Mouse (Mus musculus) kidney, adult 8-10 months (tissue): ENCODE measurements around the gene Asrgl1.
"Not testable (repeated sequence)": the region's sequence is repeated elsewhere in the genome, so short reads cannot be mapped to it uniquely, and the experiment has no call there.

Experiments used
- DNase-seq, 2 experiments: peaks; one replicate each; pipeline ENCODE4 v3.0.0; 2022

Asrgl1 gene

DNA sequence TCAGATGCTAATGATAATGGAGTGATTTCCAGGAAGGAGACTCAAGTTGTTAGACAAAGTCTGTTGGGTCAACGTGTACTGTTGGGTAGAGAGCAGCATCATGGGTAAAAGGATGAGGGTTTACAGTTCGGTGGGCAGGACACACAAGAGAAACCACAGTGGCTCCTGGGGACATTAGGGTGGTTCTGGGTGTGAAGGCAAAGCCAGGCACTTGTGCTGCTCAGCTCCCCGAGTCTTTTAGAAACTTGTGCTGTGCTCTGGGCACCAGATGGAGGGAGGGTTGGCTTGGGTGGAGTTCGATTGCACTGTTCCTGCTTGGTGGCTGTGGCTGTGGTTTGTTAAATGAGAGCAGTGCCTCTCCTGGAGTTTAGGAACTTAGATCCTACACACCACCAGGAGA lies 31.4 kb downstream of the Asrgl1 start:
- DNase-seq = no peak

- no peak for DNase-seq
Observed at GRCm38 (mm10) chr19:9101062-9101457, 34.4 kb downstream of the Asrgl1 start.

DNA sequence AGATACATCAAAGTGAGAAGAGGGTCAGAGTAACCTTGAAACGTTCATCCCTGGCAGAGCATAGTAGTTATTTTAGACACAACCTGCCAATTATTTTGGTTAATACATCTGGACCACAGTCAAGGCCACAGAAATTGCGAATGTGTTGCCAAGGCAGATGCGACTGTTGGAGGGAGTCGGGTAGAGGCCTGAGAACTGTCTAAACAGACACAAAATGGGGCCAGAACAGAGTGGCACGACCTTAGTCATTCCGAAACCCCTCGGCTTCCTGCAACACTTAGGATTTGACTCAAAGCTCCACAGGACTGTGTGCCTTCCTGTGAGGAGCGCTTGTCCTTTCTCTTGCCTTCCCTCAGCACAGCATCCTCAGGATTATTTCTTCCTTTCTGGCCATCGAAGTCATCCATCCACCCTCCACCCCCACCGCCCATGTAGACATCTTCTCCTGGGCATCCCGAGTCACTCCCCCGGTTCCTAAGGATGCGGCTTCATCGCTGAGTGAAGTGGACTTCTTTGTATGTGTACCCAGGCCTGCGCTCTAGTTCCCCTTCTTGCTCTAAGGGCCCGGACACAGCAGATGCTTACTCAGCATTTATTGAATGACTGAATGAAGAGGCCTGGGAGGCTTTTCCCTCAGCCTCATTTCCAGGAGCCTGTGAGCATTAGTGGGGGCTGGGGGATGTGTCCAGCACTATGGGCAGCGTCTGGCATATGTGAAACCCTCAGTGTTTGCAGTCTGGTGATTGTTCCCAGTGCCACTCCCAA lies 35.0 kb downstream of the Asrgl1 start:
- DNase-seq = no peak

- DNase-seq = no peak
Observed at GRCm38 (mm10) chr19:9099751-9100150, 35.7 kb downstream of the Asrgl1 start.

DNA sequence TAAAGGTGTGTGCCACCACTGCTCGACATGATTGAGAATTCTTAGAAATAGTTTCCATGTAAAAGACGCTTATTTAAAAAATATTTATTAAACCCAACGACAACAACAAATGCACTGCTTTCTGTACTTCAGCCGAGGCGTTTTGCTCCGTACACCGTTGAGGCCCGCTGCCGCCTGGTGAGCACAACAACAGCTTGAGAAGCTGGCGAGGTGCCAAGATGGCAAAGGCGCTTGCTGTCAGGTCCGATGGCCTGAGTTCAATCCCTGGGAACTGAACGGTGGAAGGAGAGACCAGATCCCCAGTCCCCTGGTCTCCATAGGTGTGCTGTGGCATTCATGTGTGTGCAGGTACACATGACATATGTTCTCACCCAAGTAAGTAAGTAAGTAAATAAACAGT lies 38.0 kb downstream of the Asrgl1 start:
- DNase-seq = no peak

DNA sequence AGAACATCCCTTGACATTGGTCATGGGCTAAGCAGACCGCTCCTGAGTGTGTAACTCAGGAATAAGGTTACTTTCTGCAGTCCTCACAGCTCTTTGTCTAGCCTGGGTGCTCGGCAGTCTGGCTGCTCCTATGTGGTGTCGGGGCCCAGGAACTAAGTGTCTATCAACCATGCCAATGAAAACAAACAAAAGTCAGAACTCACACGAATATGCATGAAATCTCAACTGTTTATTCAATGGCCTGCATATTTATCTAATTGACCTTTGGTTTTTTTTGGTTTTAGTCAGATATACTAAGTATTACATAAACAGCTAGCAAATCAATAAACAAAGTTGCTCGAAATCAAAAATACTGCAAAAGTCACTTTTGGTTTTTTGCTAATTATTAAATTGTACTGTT lies 40.3 kb downstream of the Asrgl1 start:
- no peak for DNase-seq

- no peak for DNase-seq
Observed at GRCm38 (mm10) chr19:9090709-9091108, 44.7 kb downstream of the Asrgl1 start.

- DNase-seq = no peak
Observed at GRCm38 (mm10) chr19:9090191-9090590, 45.2 kb downstream of the Asrgl1 start.

DNA sequence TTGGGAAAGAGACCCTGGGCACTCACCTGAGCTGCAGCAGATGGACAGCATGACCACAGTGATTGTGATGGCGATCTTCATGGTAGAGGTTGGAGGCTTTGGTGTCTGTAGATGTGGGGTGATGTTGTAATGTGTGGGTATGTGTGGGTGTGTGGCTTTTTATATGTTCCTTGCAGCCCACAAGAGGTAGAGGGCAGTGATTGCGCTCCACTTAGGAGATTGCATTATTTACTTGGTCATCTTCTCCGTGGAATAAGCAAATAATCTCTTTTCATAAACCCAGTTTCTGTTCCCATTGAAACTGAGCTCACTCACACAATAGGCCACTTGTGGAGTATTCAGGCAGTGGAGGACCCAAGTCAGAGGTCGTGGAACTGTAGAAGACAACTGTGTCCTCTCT lies 47.6 kb downstream of the Asrgl1 start, which contains the start of gene Scgb1a1:
Gene Scgb1a1 (minus strand): TSS at position 138 of the 400 bp plus-strand sequence.
- no peak for DNase-seq

DNA sequence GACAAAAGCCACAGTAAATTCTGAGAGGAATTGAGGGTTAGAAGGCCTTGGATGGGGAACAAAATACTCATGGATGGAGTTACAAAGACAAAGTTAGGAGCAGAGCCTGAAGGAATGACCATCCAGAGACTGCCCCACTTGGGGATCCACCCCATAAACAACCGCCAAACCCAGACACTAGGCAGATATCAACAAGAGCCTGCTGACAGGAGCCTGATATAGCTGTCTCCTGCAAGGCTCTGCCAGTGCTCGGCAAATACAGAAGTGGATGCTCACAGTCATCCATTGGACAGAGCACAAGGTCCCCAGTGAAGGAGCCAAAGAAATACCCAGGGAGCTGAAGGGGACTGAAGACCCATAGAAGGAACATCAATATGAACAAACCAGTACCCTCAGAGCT lies 51.5 kb downstream of the Asrgl1 start:
- not testable (repeated sequence) for DNase-seq

GRCm38 (mm10) chr19:9083010-9083355 lies 52.5 kb downstream of the Asrgl1 start:
- DNase-seq = no peak

- DNase-seq = peak; percentile 78 to 86
Observed at GRCm38 (mm10) chr19:9082191-9083009, 53.0 kb downstream of the Asrgl1 start.

DNA sequence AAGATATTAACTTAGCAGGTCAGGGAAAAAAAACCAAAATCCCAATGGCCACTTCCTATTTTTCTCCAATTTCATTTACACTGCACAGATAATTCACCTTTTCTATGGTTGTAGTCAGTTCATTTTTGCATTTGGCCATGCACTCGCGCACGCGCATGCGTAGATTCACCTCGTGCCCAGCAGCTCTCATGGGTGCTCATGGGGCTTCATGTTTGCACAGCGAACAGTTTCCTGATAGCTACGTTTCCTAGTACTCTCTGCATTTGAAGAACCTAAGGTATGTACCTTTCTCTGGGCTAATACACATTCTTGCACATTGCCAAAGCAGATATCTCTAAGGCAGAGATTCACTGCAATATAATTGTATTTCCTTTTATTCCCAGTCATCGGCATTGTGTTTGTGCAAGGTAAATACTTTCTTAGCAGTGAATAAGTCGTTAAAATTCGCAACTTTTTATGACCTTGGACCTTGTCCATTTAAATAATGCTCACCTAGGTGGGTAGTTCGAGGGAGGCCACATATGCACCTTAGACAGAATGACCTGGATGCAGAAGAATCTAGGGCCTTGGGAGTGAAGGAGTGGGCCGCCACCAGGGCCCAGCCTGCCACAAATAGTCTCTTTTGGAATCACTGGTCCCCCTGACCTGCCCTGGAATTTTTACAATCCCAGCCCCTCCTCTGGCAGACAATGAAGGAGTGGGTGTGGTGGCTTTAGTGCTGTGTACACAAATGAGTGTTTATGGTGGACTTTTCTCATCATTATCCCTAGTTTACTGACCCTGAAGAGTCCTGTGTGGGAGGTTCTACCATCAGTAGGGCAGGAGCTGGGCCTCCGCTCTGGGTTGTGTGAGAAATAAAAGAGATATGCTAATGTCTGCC lies 53.9 kb downstream of the Asrgl1 start:
- DNase-seq = no peak

GRCm38 (mm10) chr19:9079916-9080315 lies 55.5 kb downstream of the Asrgl1 start:
- DNase-seq = no peak

GRCm38 (mm10) chr19:9076982-9077660 lies 58.3 kb downstream of the Asrgl1 start:
- no peak for DNase-seq

GRCm38 (mm10) chr19:9076035-9076434 lies 59.4 kb downstream of the Asrgl1 start:
- no peak for DNase-seq

GRCm38 (mm10) chr19:9075558-9075957 lies 59.9 kb downstream of the Asrgl1 start:
- DNase-seq = no peak

GRCm38 (mm10) chr19:9074424-9074823 lies 61.0 kb downstream of the Asrgl1 start:
- no peak for DNase-seq

GRCm38 (mm10) chr19:9073776-9074411 lies 61.5 kb downstream of the Asrgl1 start:
- DNase-seq = no peak

- no peak for DNase-seq
Observed at GRCm38 (mm10) chr19:9072157-9072530, 63.3 kb downstream of the Asrgl1 start.

DNA sequence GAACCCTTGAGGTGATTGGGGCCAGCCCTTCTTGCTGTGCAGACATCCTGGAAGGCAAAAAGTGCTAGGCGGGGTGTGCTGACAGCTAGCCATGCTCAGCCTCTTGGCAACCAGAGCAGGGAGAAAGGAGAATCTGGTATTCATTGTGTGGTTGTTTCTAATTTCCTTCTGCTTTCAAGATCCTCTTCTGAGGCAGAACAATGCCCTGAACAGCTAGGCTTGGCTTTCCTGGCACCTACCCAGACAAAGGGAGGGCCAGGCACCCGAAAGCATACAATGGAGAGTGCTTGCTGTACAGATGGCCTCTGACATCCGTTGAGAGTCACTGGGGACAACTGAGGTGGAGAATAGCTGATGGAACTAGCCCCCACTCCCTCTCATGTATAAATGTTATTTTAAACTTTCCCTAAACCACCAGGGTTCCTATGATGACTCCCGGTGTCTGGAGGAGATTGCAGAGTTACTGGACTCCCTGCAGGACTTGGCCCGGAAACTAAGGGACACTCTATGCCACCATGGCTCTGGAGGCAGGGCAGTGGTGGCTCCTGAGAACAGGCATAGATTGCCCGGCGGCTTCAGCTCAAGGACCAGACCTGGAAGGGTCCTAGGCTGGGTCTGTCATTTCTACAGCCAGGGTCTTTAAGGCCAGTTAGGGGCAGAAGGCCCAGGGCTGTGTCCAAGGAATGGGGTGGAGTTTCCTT lies 63.8 kb downstream of the Asrgl1 start:
- peak; percentile 56 for DNase-seq

DNA sequence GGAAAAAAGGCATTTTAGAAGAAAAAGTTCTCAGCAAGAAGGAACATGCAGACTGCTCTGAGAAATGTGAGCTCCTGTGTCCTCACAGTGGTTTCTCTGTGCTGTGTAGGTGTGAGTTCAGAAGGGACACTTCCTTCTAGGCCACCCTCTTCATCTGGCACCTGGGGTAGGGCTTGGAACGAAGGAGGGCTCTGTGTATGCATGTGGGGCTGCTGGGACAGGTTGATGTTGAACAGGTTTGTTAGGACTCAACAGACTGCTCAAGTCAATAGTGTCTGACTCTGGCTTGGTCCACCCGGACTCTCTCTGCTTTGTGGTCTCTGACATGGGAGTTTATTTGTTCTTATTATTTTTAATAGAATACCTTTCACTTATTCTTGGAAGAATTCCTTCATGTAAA lies 65.1 kb downstream of the Asrgl1 start:
- DNase-seq = no peak
